8 mouse cellular contexts compared by ENCODE assay signal in genomic region chr3:94821008-94821638, GRCm38 (mm10). TPM values are rescaled to one million over a fixed set of nuclear protein-coding genes. Genes with fewer than 3 reads are reported as not detected.
DNase-seq lines count a peak whose midpoint lies in the region; ATAC-seq and TF ChIP-seq lines count a peak whose summit lies in the region.

No protein-coding gene starts in this region.

- peak; percentile 11 for DNase-seq in right cerebral cortex, adult 18-20 months
- DNase-seq in right cerebral cortex, postnatal 36 days (ENCODE audit: low spot score in 2 of 2): no peak
- DNase-seq in heart, adult 11 months: peak; percentile 95
- no peak for DNase-seq in liver, embryonic 14.5 days (ENCODE audit: low read depth in 3 of 3, low spot score in 3 of 3)
- peak; percentile 12 for DNase-seq in naive thymus-derived CD4-positive, alpha-beta T cell, adult 2 months (ENCODE audit: low read depth)
- peak; percentile 33 for DNase-seq in urinary bladder, postnatal 14 days (ENCODE audit: low spot score)

- 2% methylated on average over 31 of the region's 31 CpGs for WGBS in intestine, embryonic 16.5 days
- WGBS in liver, embryonic 14.5 days (ENCODE audit: insufficient replicate concordance): 4% methylated on average over 31 of the region's 31 CpGs

- H3K4me1 ChIP-seq in intestine, embryonic 16.5 days (ENCODE audit: control insufficient read depth, insufficient read depth, low read length): peaks cover 3% of the 10 kb centered on the region; the same call in 1 of the 2 replicates
- H3K4me1 ChIP-seq in liver, embryonic 14.5 days (replicated peaks; ENCODE audit: control insufficient read depth in 2 of 2, insufficient read depth in 2 of 2, low read length in 1 of 2): peaks cover 0 to 5% of the 10 kb centered on the region in 2 experiments; a peak in 2 of 4 replicates

- H3K4me3 ChIP-seq in intestine, embryonic 16.5 days (ENCODE audit: low read length): peak overlapping the region; percentile 67
- peak overlapping the region; percentile 51 to 56 for H3K4me3 ChIP-seq in liver, embryonic 14.5 days (ENCODE audit: insufficient read depth in 1 of 2, low read depth in 2 of 2, low read length in 2 of 2)

- TF ChIP-seq EP300 in liver, embryonic 14.5 days (IDR thresholded peaks at IDR 0.05; ENCODE audit: low read depth): no peak

- H3K27ac ChIP-seq in intestine, embryonic 16.5 days (ENCODE audit: low read length): peak overlapping the region; percentile 77
- H3K27ac ChIP-seq in liver, embryonic 14.5 days: no peak overlapping the region

- no peaks in the 10 kb centered on the region for H3K36me3 ChIP-seq in intestine, embryonic 16.5 days (ENCODE audit: control insufficient read depth, insufficient read depth, low read length)
- no peaks in the 10 kb centered on the region for H3K36me3 ChIP-seq in liver, embryonic 14.5 days (replicated peaks; ENCODE audit: control insufficient read depth, insufficient read depth, low read depth)

- H3K4me2 ChIP-seq in intestine, embryonic 16.5 days (ENCODE audit: low read depth, low read length): peak overlapping the region; percentile 77
- peak overlapping the region; percentile 59 for H3K4me2 ChIP-seq in liver, embryonic 14.5 days (ENCODE audit: low read depth)

- H3K9ac ChIP-seq in intestine, embryonic 16.5 days (ENCODE audit: low read depth, low read length): peak overlapping the region; percentile 87
- peak overlapping the region; percentile 60 for H3K9ac ChIP-seq in liver, embryonic 14.5 days (replicated peaks)

- H3K27me3 ChIP-seq in intestine, embryonic 16.5 days (replicated peaks; ENCODE audit: control insufficient read depth, insufficient read depth, low read length): no peaks in the 10 kb centered on the region
- no peaks in the 10 kb centered on the region for H3K27me3 ChIP-seq in liver, embryonic 14.5 days (ENCODE audit: control insufficient read depth, insufficient read depth, low read length)

- TF ChIP-seq CTCF in liver, embryonic 14.5 days (IDR thresholded peaks at IDR 0.05; ENCODE audit: low read depth): no peak

- no peaks in the 10 kb centered on the region for H3K9me3 ChIP-seq in intestine, embryonic 16.5 days (ENCODE audit: control insufficient read depth, low read length)
- no peaks in the 10 kb centered on the region for H3K9me3 ChIP-seq in liver, embryonic 14.5 days (ENCODE audit: control insufficient read depth, low read length)

- peak; percentile 72 for ATAC-seq in common myeloid progenitor, adult 5-6 weeks (replicated peaks; ENCODE audit: low read depth, poor library complexity, severe bottlenecking)
- ATAC-seq in intestine, embryonic 16.5 days: peak; percentile 61
- ATAC-seq in liver, embryonic 14.5 days (ENCODE audit: insufficient read depth): no peak

RNA-seq across cellular contexts. Expression of gene Pogz, which starts 16.2 kb away (rescaled TPM):
- total RNA-seq in common myeloid progenitor, adult 5-6 weeks (2017): 24.3 and 24.6 TPM in 2 replicates
- polyA plus RNA-seq in intestine, embryonic 16.5 days (2015; fragmentation: Nextera tagmentation; extraction: Ambion mirVana): 9.2 and 9.9 TPM in 2 replicates
- polyA plus RNA-seq in liver, embryonic 14.5 days (2012; rRNA removed): 6.0 and 6.5 TPM in 2 replicates
- polyA plus RNA-seq in liver, embryonic 14.5 days (2014; fragmentation: Nextera tagmentation; extraction: Ambion mirVana): 2.6 and 3.0 TPM in 2 replicates

RNA-seq across cellular contexts. Expression of gene Cgn, which starts 34.8 kb away (rescaled TPM):
- not detected in 2 replicates for total RNA-seq in common myeloid progenitor, adult 5-6 weeks (2017)
- polyA plus RNA-seq in intestine, embryonic 16.5 days (2015; fragmentation: Nextera tagmentation; extraction: Ambion mirVana): 80.9 and 90.7 TPM in 2 replicates
- polyA plus RNA-seq in liver, embryonic 14.5 days (2012; rRNA removed): 4.3 and 4.6 TPM in 2 replicates
- polyA plus RNA-seq in liver, embryonic 14.5 days (2014; fragmentation: Nextera tagmentation; extraction: Ambion mirVana): 5.7 and 7.2 TPM in 2 replicates

Comparison
In these comparisons a context has a peak if more than half of its experiments do, and no peak if none do; other contexts are left out.
1. DNase-seq: peak in right cerebral cortex, adult 18-20 months (single experiment), heart, adult 11 months (single experiment), naive thymus-derived CD4-positive, alpha-beta T cell, adult 2 months (single experiment) and urinary bladder, postnatal 14 days (single experiment); none in right cerebral cortex, postnatal 36 days (0 of 2) and liver, embryonic 14.5 days (0 of 3).
2. RNA of gene Cgn, which starts 34.8 kb away (polyA plus RNA-seq): 80.9 to 90.7 TPM in intestine, embryonic 16.5 days; 4.3 to 7.2 TPM in liver, embryonic 14.5 days; every median in the first group is over 10 times any median in the second.